Mouse (Mus musculus): ENCODE measurements around the gene Ube3c. TPM values are rescaled to one million over a fixed set of nuclear protein-coding genes. Genes with fewer than 3 reads are reported as not detected.

The Ube3c gene
- polyA plus RNA-seq, 1 experiment from 2014 or later, result 27.1 TPM

- 94% methylated on average over 4 of the region's 4 CpGs for WGBS
- Histone ChIP-seq H3K4me2 (replicated peaks) (no peak overlapping the region), H3K9ac (replicated peaks) (no peak overlapping the region), H3K4me1 (replicated peaks) (no peaks in the 10 kb centered on the region), H3K36me3 (peaks cover 6% of the 10 kb centered on the region), H3K27me3 (no peaks in the 10 kb centered on the region), H3K9me3 (no peaks in the 10 kb centered on the region), H3K27ac (no peak overlapping the region), H3K4me3 (replicated peaks) (no peak overlapping the region)
- no peak for ATAC-seq
Measured at GRCm38 (mm10) chr5:29685085-29685484, 116.0 kb downstream of the Ube3c start.

- Histone ChIP-seq H3K4me1 (replicated peaks) (no peaks in the 10 kb centered on the region), H3K9ac (replicated peaks) (no peak overlapping the region), H3K4me2 (replicated peaks) (no peak overlapping the region), H3K27me3 (no peaks in the 10 kb centered on the region), H3K9me3 (no peaks in the 10 kb centered on the region), H3K4me3 (replicated peaks) (no peak overlapping the region), H3K27ac (no peak overlapping the region), H3K36me3 (peaks cover under 1% of the 10 kb centered on the region; the same call in 1 of the 2 replicates)
- WGBS, result 56% methylated on average over 3 of the region's 3 CpGs
- peak; percentile 77; the same call in 1 of the 2 replicates for ATAC-seq
Measured at GRCm38 (mm10) chr5:29687671-29688070, 118.6 kb downstream of the Ube3c start.

DNA sequence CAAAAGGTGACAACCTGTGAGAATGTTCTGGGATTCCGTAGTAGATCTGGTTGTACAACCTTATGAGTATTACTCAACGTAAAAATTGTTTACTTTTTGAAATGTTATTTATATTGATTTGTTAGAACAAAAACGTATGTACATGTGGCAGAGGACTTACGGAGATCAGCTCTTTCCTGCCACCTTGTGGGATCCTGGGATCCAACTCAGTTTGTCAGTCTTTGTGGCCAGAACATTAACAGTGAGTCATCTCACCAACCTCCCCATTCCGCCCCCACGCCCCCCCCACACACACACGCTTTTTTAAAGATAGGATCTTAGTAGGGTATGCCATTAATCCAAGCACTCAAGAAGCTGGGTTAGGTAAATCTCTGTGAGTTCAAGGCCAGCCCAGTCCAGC, 119.3 kb downstream of the Ube3c start:
- no peaks in the 10 kb centered on the region for H3K9me3 ChIP-seq
- H3K9ac ChIP-seq (replicated peaks), result no peak overlapping the region
- WGBS, result 62% methylated on average over 7 of the region's 7 CpGs
- no peak overlapping the region for H3K27ac ChIP-seq
- no peak overlapping the region for H3K4me2 ChIP-seq (replicated peaks)
- H3K27me3 ChIP-seq, result no peaks in the 10 kb centered on the region
- ATAC-seq, result no peak
- no peaks in the 10 kb centered on the region for H3K36me3 ChIP-seq
- no peak overlapping the region for H3K4me3 ChIP-seq (replicated peaks)
- H3K4me1 ChIP-seq (replicated peaks), result no peaks in the 10 kb centered on the region

GRCm38 (mm10) chr5:29698493-29698892, 129.5 kb downstream of the Ube3c start:
- H3K4me2 ChIP-seq (replicated peaks), result no peak overlapping the region
- no peaks in the 10 kb centered on the region for H3K36me3 ChIP-seq
- no peaks in the 10 kb centered on the region for H3K27me3 ChIP-seq
- ATAC-seq, result no peak
- no peaks in the 10 kb centered on the region for H3K4me1 ChIP-seq (replicated peaks)
- H3K27ac ChIP-seq, result no peak overlapping the region
- H3K9me3 ChIP-seq, result no peaks in the 10 kb centered on the region
- H3K9ac ChIP-seq (replicated peaks), result no peak overlapping the region
- WGBS, result 91% methylated on average over 4 of the region's 4 CpGs
- H3K4me3 ChIP-seq (replicated peaks), result no peak overlapping the region

- WGBS, result 77% methylated on average over 2 of the region's 2 CpGs
- Histone ChIP-seq H3K36me3 (no peaks in the 10 kb centered on the region), H3K9ac (replicated peaks) (no peak overlapping the region), H3K27ac (no peak overlapping the region), H3K4me3 (replicated peaks) (no peak overlapping the region), H3K4me1 (replicated peaks) (no peaks in the 10 kb centered on the region), H3K9me3 (no peaks in the 10 kb centered on the region), H3K27me3 (no peaks in the 10 kb centered on the region), H3K4me2 (replicated peaks) (no peak overlapping the region)
- no peak for ATAC-seq
Measured at GRCm38 (mm10) chr5:29699520-29700202, 130.6 kb downstream of the Ube3c start.

DNA sequence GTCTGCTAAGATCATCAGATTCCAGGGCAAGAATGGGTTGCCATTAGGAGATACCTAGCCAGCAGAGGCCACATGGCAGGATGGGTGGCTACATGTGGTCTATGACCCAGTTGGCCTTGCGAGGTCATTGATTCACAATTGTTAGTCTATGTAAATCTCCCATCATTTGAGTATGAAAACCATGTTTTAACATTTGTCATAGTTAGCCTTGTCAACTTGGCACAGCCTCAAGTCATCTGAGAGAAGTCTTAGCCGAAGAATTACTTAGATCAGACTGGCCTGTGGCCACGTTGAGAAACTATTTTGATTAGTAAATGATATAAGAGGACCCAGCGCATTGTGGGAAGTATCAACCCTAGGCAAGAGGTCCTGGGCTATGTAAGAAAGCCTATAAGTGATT, 138.2 kb downstream of the Ube3c start:
- Histone ChIP-seq H3K36me3 (no peaks in the 10 kb centered on the region), H3K4me1 (replicated peaks) (no peaks in the 10 kb centered on the region), H3K27ac (no peak overlapping the region), H3K9ac (replicated peaks) (no peak overlapping the region), H3K9me3 (no peaks in the 10 kb centered on the region), H3K4me3 (replicated peaks) (no peak overlapping the region), H3K27me3 (no peaks in the 10 kb centered on the region), H3K4me2 (replicated peaks) (no peak overlapping the region)
- WGBS, result 87% methylated on average over 4 of the region's 4 CpGs
- ATAC-seq, result no peak

- ATAC-seq, result no peak
Measured at GRCm38 (mm10) chr5:29708258-29708657, 139.2 kb downstream of the Ube3c start.

DNA sequence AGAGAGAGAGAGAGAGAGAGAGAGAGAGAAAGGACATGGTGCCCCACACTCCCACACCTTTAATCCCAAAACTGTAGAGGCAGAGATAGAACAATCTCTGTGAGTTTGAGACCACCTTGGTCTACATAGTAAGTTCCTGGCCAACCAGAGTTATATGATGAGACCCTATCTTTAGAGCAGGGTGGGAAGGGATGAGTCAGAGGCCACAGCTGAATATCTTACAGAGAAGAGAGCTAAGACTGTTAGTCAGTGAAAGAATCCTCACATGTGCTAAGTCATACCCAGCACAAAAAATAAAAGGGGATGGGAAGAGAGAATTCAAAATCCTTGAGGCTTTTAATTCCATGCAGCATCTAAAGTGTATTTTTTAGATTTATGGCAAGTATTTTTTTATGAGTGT, 142.6 kb downstream of the Ube3c start:
- H3K4me3 ChIP-seq (replicated peaks), result no peak overlapping the region
- no peaks in the 10 kb centered on the region for H3K36me3 ChIP-seq
- no peak overlapping the region for H3K4me2 ChIP-seq (replicated peaks)
- no peaks in the 10 kb centered on the region for H3K27me3 ChIP-seq
- H3K4me1 ChIP-seq (replicated peaks), result no peaks in the 10 kb centered on the region
- H3K9me3 ChIP-seq, result no peaks in the 10 kb centered on the region
- no peak overlapping the region for H3K27ac ChIP-seq
- H3K9ac ChIP-seq (replicated peaks), result no peak overlapping the region
- ATAC-seq, result no peak

More at GRCm38 (mm10) chr5:29708258-29708657, 139.2 kb downstream of the Ube3c start:
- H3K9me3 ChIP-seq, result no peaks in the 10 kb centered on the region
- 51% methylated on average over 5 of the region's 5 CpGs for WGBS
- no peak overlapping the region for H3K9ac ChIP-seq (replicated peaks)
- no peak overlapping the region for H3K4me2 ChIP-seq (replicated peaks)
- no peaks in the 10 kb centered on the region for H3K27me3 ChIP-seq
- no peaks in the 10 kb centered on the region for H3K4me1 ChIP-seq (replicated peaks)
- H3K27ac ChIP-seq, result no peak overlapping the region
- no peaks in the 10 kb centered on the region for H3K36me3 ChIP-seq
- H3K4me3 ChIP-seq (replicated peaks), result no peak overlapping the region

- Histone ChIP-seq H3K4me1 (replicated peaks) (no peaks in the 10 kb centered on the region), H3K9ac (replicated peaks) (no peak overlapping the region), H3K27ac (no peak overlapping the region), H3K4me3 (replicated peaks) (no peak overlapping the region), H3K27me3 (no peaks in the 10 kb centered on the region), H3K36me3 (no peaks in the 10 kb centered on the region), H3K4me2 (replicated peaks) (no peak overlapping the region), H3K9me3 (no peaks in the 10 kb centered on the region)
- ATAC-seq, result no peak
- WGBS, result 52% methylated on average over 1 of the region's 1 CpGs
Measured at GRCm38 (mm10) chr5:29712906-29713305, 143.9 kb downstream of the Ube3c start.

GRCm38 (mm10) chr5:29721159-29721558, 152.1 kb downstream of the Ube3c start:
- 14% methylated on average over 1 of the region's 1 CpGs for WGBS

DNA sequence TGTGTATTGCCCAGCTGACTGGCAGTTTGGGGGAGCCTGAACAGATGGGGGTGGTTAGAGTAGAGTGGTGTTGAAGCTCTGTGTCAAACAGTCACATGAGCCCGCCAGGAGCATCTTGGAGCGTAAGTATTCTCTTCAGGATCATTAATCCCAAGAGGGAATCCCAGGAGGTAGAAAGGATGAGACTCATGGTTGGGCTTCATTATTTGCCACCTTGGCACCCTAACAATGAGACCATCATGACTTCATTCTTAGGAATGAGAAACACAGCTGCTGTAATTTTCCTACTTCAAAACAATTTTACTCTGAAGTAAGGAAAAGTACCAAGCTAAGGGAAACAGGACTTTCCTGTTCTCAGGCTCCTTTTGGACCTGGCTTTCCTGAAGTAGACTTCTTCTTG, 156.3 kb downstream of the Ube3c start:
- ATAC-seq, result no peak
- H3K36me3 ChIP-seq, result no peaks in the 10 kb centered on the region
- H3K27me3 ChIP-seq, result no peaks in the 10 kb centered on the region
- no peaks in the 10 kb centered on the region for H3K9me3 ChIP-seq
- H3K27ac ChIP-seq, result no peak overlapping the region
- no peaks in the 10 kb centered on the region for H3K4me1 ChIP-seq (replicated peaks)
- H3K4me2 ChIP-seq (replicated peaks), result no peak overlapping the region
- H3K4me3 ChIP-seq (replicated peaks), result no peak overlapping the region
- 86% methylated on average over 2 of the region's 2 CpGs for WGBS
- H3K9ac ChIP-seq (replicated peaks), result no peak overlapping the region

More at GRCm38 (mm10) chr5:29721159-29721558, 152.1 kb downstream of the Ube3c start:
- ATAC-seq, result no peak
- H3K9ac ChIP-seq (replicated peaks), result no peak overlapping the region
- H3K4me1 ChIP-seq (replicated peaks), result no peaks in the 10 kb centered on the region
- no peak overlapping the region for H3K27ac ChIP-seq
- no peaks in the 10 kb centered on the region for H3K27me3 ChIP-seq
- no peak overlapping the region for H3K4me3 ChIP-seq (replicated peaks)
- H3K36me3 ChIP-seq, result no peaks in the 10 kb centered on the region
- H3K4me2 ChIP-seq (replicated peaks), result no peak overlapping the region
- no peaks in the 10 kb centered on the region for H3K9me3 ChIP-seq

Measured in midbrain, embryonic 13.5 days (tissue).